Mouse (Mus musculus) spleen, adult 2 months (tissue): ENCODE results near the gene Larp1.

Experiments used
- CTCF ChIP-seq: fragments of 200-500 bp; IDR thresholded peaks from 2 replicates; pipeline ENCODE4 v1.5.1; 2011; ENCODE audit warnings: mild to moderate bottlenecking, inconsistent platforms; ENCODE audit not compliant: insufficient read depth, insufficient read length, insufficient replicate concordance; ENCODE audit errors: extremely low read depth
- POLR2A ChIP-seq: fragments of 200-500 bp; IDR thresholded peaks from 2 replicates; pipeline ENCODE4 v1.6.1; 2011; ENCODE audit warnings: low read depth, low read length, inconsistent platforms

GRCm38 (mm10) chr11:58025881-58026280 is 17.0 kb downstream of the Larp1 start:
- TF ChIP-seq POLR2A: no peak
- TF ChIP-seq CTCF: no peak
